Mouse (Mus musculus) heart, adult 2 months (tissue): ENCODE data around the gene Hist3h2ba.

Experiments used
- CTCF ChIP-seq: fragments of 200-600 bp; IDR thresholded peaks from 2 replicates; pipeline ENCODE4 v1.8.1; 2022; ENCODE audit warnings: antibody characterized with exemption, mild to moderate bottlenecking, moderate library complexity
- POLR2A ChIP-seq: fragments of 200-500 bp; IDR thresholded peaks from 2 replicates; pipeline ENCODE4 v1.6.1; 2011; ENCODE audit warnings: mild to moderate bottlenecking, low read depth, low read length, control low read depth; ENCODE audit not compliant: insufficient read depth

DNA sequence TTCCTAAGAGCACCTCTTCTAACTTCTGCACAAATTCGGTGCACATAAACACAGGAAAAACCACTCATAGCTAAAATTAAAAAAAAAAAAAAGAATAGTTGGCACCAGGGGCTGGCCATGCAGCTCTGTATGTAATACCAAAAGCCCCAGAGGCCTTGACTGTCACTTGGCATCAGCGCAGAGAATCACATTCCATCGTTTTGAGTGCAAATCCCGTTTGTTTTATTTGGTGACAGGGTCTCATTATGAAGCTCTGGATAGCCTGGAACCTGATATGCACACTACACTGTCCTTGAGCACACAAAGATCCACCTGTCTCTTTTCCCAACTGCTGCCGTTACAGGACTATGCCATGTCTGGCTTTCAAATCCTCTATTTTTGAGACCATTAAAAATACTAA is 2.5 kb downstream of the Hist3h2ba start:
- TF ChIP-seq POLR2A (no peak), CTCF (no peak)
